Mouse (Mus musculus) kidney, adult 8-10 months (tissue): ENCODE measurements around the gene Bub1b.

ENCODE experiments used
- DNase-seq, 2 experiments: peaks; one replicate each; pipeline ENCODE4 v3.0.0; 2022

The Bub1b gene

DNA sequence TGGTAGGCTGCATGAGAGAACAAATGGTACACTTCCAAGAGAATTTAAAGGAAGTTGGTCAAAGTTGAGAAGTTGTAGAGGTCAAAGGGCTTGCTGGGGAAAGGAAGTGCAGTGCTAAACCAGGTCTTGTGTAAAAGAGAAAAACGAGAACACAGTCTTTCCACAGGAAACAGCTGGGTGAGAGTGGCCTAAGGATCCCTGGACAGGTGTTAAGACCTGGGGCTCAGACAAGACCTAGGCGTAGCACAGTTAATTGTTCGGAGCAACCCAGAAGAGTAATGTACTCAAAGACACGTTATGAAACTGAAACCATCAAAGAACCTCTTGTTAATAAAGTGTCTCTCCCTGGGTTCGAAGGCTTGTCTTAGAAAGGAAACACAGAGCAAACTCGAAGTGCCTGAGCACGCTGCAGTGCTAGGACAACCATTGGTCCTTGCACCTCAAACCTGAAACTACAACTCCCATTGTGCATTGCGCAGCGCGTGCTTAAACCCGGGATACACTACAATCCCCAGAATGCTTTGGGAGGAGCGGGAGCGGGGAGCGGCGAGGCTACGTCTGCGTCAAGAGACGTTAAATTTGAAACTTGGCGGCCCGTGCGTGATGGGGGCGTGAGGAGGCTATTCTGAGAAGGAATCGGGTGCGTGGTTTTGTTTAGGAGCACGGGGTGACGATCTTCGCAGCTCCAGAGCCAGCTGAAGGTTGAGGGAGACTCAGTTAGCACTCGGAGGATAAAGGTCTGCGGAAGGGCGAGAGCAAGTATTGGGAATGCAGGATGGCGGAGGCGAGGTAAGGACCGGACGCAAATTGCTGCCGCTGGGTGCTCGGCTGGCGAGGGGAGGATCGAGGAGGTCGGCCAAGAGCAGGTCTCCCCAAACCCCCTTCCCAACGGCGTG lies at the start of gene Bub1b:
TSS of gene Bub1b (plus strand) at position 539 of the 896 bp plus-strand sequence.
- DNase-seq = peak; percentile 87 to 92

DNA sequence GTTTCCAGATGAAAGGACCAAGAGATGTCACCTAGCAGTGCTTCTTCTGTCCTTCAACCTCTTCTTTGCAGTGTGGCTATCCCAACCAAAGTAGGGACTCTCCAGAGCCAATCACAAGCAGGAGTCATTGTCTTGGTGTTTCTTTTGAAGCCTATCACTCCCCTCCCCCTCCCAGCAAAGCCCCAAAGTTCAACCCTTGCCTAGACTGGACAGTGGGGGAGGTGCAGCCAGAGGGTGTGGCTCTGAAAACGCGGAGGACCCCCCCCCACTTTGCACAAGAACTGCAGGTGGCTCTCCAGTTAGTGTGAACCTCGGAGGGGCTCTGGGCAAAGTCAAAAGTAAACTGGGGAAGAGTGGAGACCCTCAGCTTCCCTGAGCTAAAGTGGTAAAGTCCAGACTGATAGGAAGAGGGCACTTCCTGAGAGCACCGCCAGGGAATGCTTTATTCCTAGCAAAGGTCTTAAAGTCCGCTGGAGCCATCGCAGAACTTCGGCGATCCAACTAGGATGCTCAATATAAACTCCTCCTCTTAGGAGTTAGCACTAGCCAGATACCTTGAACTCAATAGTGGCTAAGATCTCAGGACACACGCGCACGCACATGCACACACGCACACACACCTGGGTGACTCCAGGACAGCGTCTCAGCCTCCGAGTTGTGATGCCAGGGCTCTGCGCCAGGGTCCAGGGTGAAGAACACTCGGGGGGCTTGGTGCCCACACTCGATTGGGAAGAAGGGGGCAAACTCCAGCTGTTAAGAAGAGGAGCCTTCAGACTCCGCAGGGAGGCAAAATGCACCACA lies 49.4 kb upstream of the Bub1b start:
- DNase-seq = no peak

DNA sequence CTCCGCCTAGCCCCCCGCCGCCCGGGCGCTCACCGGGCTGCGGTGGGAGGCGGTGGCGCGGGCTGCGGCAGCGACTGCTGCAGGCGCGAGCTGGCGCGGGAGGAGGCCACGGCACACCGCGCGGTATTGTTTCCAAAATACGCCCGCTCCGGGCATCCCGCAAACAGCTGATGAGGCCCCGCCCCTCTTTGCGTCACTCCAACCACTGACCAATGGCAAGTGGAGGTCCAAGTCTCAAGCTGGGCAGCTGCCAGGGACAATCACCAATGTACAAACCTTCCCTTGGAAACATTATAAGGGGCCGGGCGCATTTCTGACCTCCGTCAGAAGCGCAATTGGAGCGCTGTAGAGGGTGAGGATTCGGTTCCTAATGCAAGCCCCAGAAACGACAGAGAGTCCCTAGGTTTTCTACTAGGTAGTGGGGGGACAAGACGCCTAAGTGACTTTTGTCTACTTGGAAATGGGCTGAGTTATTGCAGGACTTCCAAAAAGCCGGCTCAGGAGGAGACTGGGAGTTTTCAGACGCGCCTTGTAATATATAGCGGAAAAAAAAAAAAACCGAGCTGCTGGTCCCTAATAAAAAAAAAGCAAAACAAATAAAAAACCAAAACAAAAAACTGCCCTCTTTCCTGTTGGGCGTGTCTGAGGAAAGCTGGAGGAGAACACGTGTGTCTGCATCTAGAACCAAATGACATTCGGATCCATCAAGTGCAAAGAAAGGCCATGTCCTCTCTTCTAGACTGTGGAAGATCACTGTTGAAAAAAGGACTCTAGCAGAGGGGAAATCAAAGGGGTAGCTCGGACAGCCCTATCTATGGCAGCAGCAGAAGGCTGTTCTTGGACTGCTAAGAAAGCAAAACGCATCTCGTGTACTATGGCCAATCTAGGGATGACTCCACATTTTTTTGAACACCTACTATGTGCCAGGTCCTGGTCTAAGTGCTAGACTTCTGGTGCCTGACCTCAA lies 48.2 kb upstream of the Bub1b start, which contains the start of gene Bmf:
TSS of gene Bmf (minus strand) at position 181 of the 967 bp plus-strand sequence.
- DNase-seq = peak; percentile 99

DNA sequence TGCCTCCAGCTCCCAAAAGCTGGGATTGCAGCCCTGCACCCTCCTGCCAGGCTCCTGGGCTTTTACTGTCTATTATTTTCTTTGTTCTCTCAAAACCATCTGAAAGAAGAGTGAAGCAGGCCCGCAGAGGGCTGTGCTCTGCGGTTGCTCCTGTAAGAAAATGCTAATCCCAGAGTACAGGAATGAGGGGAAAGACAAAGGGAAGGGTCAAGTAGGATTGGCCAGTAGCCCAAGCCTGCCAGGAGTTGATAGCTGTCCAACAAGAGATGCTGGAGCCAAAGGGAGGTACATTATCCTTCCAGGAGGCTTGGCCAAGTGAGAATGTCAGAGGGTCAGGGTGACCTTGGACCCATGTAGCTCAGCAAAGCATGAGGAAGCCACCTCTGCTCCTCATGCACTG lies 46.4 kb upstream of the Bub1b start:
- DNase-seq = peak in 1 of 2 experiments; percentile 61

DNA sequence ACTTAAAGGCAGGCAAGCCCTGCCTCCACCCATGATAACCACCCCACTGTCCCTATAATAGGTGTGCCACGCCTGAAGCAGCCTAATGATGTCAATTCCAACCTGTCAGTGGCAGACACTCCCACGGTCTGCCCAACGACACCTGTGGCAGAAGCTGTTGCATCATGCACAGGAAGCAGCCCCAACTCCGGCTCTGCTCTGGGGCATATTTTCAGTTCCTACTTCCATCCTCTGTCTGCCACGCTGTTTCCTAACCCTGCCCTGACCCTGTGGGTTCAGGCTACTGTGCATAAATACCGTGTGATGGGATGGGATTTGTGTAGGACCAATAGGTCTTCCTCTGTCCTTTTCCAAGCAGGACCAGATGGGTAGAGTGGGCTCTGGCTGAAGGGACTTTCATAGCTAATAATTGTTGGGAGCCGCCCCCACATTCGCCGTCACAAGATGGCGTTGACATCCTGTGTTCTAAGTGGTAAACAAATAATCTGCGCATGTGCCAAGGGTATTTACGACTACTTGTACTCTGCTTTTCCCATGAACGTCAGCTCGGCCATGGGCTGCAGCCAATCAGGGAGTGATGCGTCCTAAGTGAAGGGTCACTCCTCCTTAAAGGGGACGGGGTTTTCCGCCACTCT lies 43.5 kb upstream of the Bub1b start:
- DNase-seq = peak; percentile 73 to 80

DNA sequence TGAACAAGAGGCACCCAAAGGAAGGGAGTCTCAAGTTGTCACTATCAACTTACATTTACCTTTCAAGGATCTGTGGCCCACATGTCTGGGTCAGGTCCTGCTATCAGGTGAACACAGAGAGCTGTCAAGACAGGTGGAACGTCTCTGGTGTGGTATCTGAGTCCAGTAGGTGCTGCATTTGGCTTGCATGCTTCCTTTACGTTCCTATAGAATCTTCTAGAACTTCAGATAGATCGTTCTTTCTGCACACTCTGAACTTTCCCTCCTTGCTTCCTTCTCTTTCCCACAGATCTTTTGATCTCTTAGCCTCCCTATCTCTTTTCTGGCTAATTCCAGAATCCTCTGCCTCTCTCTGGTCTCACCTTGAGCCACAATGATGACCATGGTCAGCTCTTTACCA lies 39.6 kb upstream of the Bub1b start:
- no peak for DNase-seq

DNA sequence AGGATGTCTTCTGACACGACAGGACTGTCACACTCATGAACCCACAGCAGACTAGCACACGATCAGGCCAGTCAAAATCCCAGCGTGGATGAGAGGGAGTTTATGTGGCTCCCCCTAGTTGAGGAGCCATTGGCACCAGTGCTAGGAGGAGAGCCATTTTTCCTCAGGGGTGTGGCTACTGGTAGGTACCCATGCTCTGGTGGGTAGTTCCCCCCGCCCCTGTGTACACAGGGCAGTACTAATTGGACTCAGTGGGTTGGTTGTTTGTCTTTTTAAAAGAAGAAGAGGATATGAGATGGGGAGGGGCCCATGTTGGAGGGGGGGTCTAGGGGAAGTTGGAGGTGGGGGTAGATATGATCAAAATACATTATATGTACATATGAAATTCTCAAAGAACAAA lies 36.0 kb upstream of the Bub1b start:
- DNase-seq = no peak

DNA sequence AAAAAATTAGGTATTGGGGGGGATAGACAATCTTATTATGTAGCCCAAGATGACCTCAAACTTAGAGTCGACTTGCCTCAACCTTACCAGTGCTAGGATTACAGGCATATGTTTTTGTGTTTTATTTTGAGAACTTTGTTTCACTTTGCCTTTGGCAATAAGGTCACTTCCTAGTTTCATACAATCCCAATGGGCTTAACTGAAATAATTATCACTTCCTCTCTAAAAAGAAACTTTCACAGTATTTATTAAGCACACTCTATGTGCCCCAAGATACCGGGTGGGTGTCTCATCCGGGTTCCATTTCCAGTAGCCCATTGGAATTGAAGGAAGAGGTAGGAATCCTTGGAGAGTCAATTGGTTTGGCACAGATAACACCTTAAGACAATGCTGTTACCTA lies 35.6 kb upstream of the Bub1b start:
- DNase-seq = no peak

DNA sequence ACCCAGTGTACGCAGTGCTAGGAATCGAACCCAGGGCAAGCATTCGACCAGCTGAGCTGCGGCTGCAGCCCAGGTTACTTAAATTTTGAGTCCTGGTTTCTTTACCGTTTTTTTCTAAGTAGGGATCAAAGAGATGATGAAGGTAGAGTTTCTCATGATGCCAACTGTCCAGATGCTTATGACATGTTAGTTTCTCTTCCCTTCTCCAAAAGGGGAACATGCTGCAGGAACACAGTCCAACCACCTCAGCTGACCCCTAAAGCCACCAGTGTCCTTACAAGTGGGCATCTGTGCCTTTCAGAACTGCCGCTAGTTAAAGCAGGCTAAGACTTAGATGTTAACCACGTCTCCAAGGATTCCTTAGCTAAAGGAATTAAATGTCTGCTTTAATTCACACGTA lies 30.8 kb upstream of the Bub1b start:
- DNase-seq = no peak

DNA sequence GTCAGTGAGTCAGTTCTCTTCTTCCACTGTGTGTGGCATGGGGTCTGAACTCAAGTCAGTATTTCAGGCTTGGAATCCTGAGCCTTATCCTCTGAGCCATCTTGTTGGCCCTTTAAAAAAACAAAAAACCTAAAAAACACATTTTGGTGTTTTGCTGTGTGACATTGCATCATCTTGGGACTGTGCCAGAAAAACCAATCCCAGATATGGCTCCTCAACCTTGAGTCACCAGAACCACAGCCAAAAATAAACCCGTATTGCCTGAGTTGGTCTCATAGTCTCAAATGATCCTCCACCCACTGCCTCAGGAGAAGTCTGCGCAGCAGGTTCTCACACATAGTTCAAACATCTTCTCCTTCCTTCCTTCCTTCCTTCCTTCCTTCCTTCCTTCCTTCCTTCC lies 27.1 kb upstream of the Bub1b start:
- DNase-seq = no peak

DNA sequence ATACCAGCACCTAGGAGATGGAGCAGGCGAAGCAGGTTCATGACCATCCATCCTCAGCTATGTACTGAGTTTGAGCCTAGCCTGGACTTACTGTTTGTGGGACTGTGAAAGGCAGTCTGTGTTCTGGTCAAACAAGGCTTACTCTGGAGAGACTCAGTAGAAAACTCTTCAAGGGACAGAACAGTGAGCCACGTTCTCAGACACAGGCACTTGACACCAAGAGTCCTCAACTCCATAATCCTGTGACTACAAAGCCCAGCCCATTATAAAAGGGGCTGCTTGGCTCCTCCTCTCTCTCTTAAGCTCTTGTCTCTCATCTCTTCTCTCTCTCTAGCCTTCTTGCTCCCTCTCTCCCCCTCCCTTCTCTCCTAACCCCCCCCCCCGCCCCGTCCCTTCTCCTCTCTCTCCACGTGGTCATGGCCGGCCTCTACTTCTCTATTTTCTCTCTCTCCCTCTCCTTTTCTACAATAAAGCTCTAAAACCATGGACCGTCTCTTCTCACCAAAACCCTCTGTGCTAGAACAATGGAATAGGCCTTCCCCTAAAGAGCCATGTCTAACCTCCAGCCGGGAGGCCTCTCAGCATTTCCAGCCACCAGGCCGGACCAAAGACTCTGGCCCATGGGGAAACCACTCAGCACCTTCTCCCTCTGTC lies 25.7 kb upstream of the Bub1b start:
- no peak for DNase-seq

DNA sequence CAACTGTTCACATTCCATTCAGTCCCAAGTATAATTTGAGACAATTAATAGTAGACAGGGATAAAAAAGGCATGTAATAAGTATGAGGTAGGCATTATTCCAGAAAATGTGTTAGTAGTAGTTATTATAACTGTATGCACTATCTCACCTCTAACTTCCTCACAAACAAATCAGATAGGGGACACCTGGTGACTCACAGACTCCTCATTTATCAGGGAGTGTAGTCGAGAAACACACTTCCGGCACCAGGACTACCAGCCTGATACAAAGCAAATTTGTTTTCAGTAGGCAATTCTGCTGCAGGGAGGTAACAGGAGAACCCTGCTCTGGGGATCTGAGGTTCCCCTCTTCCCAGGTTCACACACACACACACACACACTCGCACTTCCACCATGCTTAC lies 24.9 kb upstream of the Bub1b start:
- DNase-seq = no peak

DNA sequence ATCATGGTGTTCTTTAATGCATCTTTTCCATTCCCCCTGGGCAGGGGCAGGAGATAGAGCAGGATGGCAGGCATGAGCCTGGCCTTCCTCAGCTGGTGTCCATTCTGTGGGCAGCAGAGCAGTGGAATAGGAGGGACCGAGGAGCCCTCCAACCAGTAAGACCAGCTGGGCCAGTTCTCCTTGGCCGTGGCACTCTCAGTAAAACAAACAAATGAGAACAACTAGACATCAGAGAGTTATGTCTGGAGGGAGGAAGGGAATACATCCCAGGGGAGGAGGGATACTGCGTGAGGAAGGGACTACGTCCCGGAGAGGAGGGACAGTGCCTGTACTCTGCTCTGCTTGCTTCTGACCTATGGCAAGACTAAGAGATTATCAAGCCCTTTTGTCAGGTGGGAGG lies 12.0 kb upstream of the Bub1b start:
- DNase-seq = no peak

DNA sequence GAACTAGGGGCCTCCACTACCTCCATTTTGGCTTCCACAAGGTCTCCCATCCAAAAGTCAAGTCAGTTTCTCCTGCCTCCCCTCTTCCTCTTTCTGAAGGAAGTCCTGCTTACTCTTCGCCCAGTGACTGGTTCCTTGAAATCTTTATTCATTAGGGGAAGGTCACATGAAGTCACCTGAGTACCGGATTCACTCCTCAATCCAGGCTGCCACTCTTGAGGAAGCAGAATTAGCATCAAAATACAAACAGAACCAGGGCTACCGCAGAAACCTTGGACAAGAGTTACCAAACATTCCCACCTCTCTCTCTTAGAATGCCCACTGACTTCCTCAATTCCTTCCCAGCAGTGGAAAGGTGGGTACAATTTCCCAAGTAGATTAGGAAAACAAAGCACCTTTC lies 10.3 kb upstream of the Bub1b start:
- DNase-seq = no peak

DNA sequence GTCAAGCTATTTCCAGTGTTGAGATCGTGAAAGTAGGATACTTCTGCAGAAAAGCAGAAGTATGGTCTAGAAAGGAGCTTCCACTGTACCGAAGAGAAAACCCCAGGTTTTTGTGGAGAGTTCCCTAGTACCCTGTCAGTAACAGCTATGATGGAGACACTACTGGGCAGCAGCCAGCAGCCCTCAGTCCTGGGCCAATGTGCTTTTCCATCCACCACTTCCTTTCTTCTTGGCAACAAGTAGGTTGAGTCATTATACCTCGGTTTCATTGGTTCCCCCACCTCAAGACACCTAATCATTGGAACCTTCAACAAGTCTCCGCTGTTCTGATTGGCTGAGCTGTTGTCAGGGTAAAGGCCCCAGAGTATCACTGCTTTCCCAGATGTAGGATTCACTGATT lies 6.9 kb upstream of the Bub1b start:
- DNase-seq = no peak

DNA sequence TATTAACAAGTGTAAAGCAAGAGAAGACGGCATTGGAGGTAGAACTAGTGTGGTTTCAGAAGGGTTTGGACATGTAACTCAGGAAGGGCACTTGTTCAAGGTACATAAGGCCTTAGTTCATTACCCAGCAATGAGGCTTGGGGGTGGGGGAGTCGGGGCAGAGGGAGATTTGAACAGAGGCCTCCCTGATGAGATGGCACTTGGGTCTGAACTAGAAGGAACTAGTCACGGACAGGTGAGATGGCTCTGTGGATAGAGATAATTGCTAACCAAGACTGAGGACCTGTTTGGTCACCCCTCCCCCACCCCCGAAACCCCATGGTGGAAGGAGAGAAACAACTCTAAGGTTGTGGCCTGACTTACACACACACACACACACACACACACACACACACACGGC lies 1.1 kb downstream of the Bub1b start:
- no peak for DNase-seq

DNA sequence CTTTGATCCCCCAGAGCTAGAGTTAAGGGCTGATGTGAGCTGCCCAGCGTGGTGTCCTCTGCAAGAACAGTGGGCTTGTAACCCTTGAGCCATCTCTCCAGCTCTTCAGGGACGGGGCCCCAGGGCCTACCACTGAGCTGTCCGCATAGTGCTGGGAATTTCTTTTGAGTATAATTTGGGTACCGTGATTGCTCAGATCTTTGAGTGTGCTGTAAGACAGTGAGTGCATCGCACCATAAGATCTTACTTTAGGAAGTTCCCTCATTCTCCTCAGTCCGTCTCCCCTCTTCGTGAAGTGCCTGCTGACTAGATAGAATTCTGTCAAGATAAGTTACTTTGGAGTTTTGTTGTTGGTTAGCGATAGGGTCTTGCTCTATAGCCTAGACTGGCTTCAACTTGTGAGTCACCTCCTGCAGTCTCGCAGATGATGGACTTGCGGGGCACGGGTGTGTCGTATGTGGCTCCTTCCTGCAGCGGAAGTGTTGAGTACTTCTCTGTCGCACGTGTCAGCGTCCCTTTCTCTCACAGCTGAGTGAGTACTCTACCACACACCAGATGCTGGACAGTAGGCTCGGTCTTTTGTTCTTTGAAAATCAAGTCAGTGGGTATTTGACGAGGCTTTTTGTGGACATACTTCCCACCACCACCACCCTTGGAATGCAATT lies 3.7 kb downstream of the Bub1b start:
- no peak for DNase-seq

DNA sequence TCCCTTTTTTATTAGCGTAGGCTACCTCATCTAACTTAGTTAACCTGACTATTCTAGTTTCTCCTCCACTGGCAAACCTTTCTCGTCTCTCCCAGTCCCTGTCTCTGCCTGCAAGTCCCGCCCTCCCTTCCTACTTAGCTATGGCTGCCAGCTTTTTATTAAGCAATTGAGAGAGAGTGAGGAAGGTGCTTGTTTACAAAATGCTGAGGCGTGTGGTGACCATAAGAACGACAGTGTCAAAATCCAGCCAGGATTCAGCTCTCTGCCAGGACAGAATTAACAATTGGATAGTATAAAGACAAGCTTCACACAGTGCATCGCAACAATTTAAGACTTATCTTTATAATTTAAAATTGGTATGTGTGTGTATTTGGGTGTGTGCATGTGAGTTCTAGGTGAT lies 6.1 kb downstream of the Bub1b start:
- no peak for DNase-seq

DNA sequence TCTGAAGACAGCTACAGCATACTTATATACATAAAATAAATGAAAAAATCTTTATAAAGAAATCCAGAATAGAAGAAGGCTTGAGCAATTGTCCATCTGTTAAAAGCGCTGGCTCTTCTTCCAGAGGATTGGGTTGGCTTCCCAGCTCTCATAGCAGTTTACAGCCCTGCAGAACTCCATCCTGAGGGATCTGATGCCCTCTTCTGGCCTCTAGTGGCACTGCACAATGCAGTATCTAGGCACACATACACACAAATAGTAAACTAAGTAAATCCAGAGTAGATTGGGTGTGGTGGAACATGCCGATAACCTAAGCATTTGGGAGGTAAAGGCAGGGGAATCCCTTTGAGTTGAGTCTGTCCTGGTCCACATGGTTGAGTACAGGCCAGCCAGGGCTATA lies 8.0 kb downstream of the Bub1b start:
- peak; percentile 23 to 59 for DNase-seq

DNA sequence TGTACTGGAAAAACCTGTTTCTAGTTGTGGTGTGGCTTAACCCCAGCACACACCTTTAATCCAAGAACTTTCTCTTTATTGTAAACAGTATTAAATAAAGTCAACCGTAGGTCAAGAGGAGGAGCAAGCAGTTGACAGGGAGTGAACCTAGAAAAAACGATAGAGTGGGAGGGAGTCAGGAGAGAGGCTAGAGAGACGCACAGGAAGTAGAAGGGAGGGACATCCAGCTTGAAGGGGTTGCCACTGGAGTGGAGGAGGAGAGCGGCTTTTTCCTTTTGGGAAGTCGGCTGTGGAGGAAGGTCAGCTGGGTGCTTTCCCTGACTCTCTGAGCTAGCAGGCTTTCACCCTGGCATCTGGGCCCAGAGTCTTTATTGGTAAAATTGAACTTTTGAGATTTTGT lies 9.0 kb downstream of the Bub1b start:
- DNase-seq = no peak

DNA sequence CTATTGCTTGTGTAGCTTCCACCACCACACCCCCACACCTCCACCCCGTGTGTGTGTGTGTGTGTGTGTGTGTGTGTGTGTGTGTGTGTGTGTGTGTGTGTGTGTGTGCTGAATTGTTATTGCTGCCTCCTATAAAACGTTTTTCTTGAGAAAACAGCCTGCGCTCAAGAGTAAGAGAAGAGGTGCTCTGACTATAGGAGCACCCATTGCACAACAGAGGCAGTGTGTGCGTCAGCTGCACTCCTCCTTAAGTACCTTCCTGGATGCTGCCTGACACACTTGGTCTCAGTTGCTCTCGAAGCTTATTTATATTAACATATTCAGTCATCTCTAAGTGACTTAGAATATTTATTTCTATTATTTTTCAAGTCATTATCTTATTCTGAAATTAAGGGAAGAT lies 20.0 kb downstream of the Bub1b start:
- no peak for DNase-seq
